Mouse (Mus musculus) ES-E14 (cell line): ENCODE results near the gene Mvd.

Source experiments
- CHD2 ChIP-seq: IDR thresholded peaks from 2 replicates; pipeline ENCODE4 v1.6.1; 2014; ENCODE audit warnings: mild to moderate bottlenecking, low read depth, low read length, inconsistent platforms
- MAFK ChIP-seq: IDR thresholded peaks from 2 replicates; pipeline ENCODE4 v1.6.1; 2014; ENCODE audit warnings: mild to moderate bottlenecking, low read depth, low read length, inconsistent platforms; ENCODE audit not compliant: insufficient read depth
- ZNF384 ChIP-seq: IDR thresholded peaks from 2 replicates; pipeline ENCODE4 v1.6.1; 2012; ENCODE audit warnings: low read depth, low read length, inconsistent platforms

- TF ChIP-seq ZNF384 (no peak), CHD2 (no peak), MAFK (no peak)
These were observed 40.7 kb upstream of the Mvd start for GRCm38 (mm10) chr8:122483877-122484276.
